Mouse (Mus musculus): ENCODE results near the gene Rgs19. TPM values are rescaled to one million over a fixed set of nuclear protein-coding genes. Genes with fewer than 3 reads are reported as not detected.

The Rgs19 gene
- polyA plus RNA-seq, 1 experiment from 2014 or later: 61.7 TPM

DNA sequence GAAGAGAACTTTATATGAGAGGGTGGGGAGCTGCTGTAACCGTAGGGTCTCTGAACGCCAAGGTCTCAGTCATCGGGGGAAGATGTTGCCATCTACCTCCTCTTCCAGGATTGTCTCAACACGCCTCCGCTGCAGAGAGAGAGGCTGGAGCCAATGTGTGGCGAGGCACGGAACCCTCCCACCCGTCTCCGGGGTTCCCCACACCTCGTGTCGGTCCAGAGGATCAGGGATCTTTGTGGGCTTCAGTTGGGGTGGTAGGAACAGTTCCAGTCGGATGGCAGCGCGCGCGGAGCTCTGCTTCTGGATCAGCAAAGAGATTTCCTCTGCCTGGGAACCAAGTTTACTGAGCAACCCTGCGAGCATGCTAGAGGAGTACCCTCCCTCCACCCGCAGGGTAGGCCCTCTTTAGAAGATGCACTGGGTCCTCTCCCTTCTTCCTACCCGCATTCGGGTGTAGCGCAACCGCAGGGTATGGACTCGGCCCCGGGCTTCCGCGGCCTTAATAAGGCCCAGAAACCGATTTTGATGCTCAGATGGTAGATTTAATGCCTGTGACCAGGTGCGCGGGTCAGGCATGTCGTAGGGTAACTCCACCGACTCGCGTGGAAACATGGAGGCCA, 3.1 kb upstream of the Rgs19 start:
- ATAC-seq (replicated peaks; ENCODE audit: low FRiP score): no peak
- Histone ChIP-seq H3K9me3 (replicated peaks) (no peaks in the 10 kb centered on the region), H3K27me3 (no peaks in the 10 kb centered on the region; the same call in 1 of the 2 replicates), H3K4me1 (peaks cover 21% of the 10 kb centered on the region), H3K9ac (no peak overlapping the region), H3K4me3 (replicated peaks) (no peak overlapping the region), H3K27ac (no peak overlapping the region), H3K36me3 (no peaks in the 10 kb centered on the region), H3K4me2 (no peak overlapping the region)
- 75% methylated on average over 33 of the region's 33 CpGs for WGBS

DNA sequence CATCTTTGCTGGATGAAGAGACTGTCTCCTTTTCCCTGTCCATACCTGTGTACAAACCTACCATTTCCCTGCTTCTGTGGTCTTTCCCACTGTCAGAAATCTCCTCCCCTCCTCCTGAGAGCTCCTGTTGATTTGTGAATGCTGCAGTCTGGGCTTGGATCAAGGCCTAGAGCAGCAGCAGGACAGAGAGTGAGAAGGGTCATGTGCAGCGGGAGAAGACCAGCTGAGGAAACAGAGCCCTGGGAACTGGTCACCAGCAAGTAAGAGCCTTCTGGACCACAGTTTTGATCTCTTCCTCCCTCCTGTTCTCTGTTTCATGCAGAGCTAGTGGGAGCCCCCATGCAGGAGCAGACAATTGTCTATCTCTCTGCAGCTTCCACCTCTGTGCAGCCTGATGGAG, 2.0 kb upstream of the Rgs19 start:
- Histone ChIP-seq H3K9me3 (replicated peaks) (no peaks in the 10 kb centered on the region), H3K27me3 (no peaks in the 10 kb centered on the region; the same call in 1 of the 2 replicates), H3K36me3 (no peaks in the 10 kb centered on the region), H3K4me3 (replicated peaks) (no peak overlapping the region), H3K4me2 (no peak overlapping the region), H3K27ac (no peak overlapping the region), H3K4me1 (peaks cover 22% of the 10 kb centered on the region), H3K9ac (no peak overlapping the region)
- ATAC-seq (replicated peaks; ENCODE audit: low FRiP score): no peak
- WGBS: 65% methylated on average over 1 of the region's 1 CpGs

DNA sequence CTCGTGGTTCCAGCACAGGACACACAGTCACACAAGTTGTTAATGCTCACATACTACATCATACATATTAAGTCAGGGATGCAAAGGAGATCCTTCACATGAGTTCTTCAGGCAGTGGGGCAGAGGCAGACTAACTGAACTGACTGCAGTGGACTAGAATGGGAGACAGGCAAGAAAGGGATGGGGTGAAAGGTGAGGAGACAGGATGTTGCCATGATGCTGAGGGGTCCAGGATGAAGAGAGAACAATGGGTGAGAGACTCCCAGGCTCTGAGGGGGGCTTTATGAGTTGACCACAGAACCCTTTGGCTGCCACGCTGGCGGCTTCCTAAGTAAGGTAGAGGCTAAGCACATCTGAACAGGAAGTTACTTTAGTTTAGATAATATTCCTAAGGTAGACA, 804 bp upstream of the Rgs19 start:
- no peaks in the 10 kb centered on the region for H3K9me3 ChIP-seq (replicated peaks)
- no peaks in the 10 kb centered on the region; the same call in 1 of the 2 replicates for H3K27me3 ChIP-seq
- H3K4me3 ChIP-seq (replicated peaks): no peak overlapping the region
- peaks cover 22% of the 10 kb centered on the region for H3K4me1 ChIP-seq
- ATAC-seq (replicated peaks; ENCODE audit: low FRiP score): no peak
- H3K4me2 ChIP-seq: peak overlapping the region; percentile 93
- no peak overlapping the region for H3K27ac ChIP-seq
- H3K36me3 ChIP-seq: peaks cover 9% of the 10 kb centered on the region
- WGBS: 86% methylated on average over 3 of the region's 3 CpGs
- H3K9ac ChIP-seq: no peak overlapping the region

DNA sequence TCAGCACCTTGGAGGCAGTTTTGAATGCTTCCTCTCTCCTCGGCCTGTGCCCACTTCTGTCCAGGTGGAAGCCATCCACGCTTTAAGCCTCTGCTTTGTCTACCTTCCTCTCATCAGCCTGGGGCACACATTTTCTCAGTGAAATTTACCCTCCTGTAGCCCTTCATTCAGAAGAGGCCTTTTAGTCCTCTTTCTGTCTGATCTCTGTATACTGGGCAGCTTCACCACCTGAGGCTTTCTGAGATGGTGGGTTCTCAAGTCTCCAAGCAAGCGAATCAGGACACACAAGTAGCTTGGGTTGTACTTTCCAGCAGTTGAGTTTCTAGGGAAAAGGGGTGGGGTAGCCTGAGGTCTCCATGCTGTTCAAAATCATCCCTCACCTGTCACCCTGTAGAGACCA, 1.5 kb downstream of the Rgs19 start:
- 0 out of 2 replicates have a peak overlapping the region, but pooled peaks have one; percentile 78 for H3K4me3 ChIP-seq (replicated peaks)
- H3K27ac ChIP-seq: no peak overlapping the region
- H3K9me3 ChIP-seq (replicated peaks): no peaks in the 10 kb centered on the region
- H3K4me2 ChIP-seq: peak overlapping the region; percentile 93
- peaks cover 22% of the 10 kb centered on the region for H3K4me1 ChIP-seq
- peaks cover 31% of the 10 kb centered on the region for H3K36me3 ChIP-seq
- no peak for ATAC-seq (replicated peaks; ENCODE audit: low FRiP score)
- no peaks in the 10 kb centered on the region; the same call in 1 of the 2 replicates for H3K27me3 ChIP-seq
- 87% methylated on average over 3 of the region's 3 CpGs for WGBS
- H3K9ac ChIP-seq: no peak overlapping the region

DNA sequence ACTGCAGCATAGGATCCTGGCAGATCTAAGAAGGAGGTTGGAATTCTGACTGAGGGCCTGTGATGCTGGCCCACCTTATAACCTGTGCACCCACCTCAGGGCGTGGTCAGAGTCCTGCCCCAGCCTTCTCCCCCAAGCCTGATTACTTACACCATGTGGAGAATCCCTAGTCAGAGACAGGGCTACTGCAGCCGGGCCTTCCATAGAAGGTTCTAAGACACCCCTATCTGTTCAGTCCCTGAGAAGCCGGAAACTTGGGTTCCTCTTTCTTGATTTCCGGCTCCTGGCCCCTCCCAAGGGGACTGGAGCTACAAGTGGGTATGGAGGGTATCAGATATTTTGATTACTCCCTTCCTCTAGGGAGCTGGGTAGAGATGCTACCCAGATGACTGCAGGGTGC, 2.2 kb downstream of the Rgs19 start:
- ATAC-seq (replicated peaks; ENCODE audit: low FRiP score): no peak
- no peaks in the 10 kb centered on the region; the same call in 1 of the 2 replicates for H3K27me3 ChIP-seq
- no peaks in the 10 kb centered on the region for H3K9me3 ChIP-seq (replicated peaks)
- H3K27ac ChIP-seq: no peak overlapping the region
- H3K36me3 ChIP-seq: peaks cover 39% of the 10 kb centered on the region
- 0 out of 2 replicates have a peak overlapping the region, but pooled peaks have one; percentile 14 for H3K4me2 ChIP-seq
- H3K4me1 ChIP-seq: peaks cover 22% of the 10 kb centered on the region
- WGBS: 89% methylated on average over 4 of the region's 4 CpGs
- no peak overlapping the region for H3K4me3 ChIP-seq (replicated peaks)
- H3K9ac ChIP-seq: no peak overlapping the region

DNA sequence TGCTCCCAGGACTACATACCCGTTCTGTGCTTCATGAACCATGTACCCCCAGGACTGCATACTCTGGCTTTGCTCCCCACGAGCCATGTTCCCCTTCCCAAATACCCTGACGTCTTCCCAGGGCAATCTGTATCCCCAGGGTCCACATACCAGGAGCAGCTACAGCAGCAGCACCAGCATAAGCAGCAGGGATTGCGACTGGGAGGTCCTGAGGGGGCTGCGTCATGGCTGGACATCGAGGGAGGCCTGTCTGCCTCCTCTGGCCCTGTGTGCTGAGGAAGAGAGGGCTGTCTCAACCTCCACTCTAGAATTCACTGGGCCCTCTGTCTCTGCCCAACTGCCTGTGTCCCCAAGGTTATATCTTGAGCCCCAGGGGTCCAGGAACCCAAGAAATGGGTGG, 2.7 kb downstream of the Rgs19 start:
- H3K9ac ChIP-seq: no peak overlapping the region

DNA sequence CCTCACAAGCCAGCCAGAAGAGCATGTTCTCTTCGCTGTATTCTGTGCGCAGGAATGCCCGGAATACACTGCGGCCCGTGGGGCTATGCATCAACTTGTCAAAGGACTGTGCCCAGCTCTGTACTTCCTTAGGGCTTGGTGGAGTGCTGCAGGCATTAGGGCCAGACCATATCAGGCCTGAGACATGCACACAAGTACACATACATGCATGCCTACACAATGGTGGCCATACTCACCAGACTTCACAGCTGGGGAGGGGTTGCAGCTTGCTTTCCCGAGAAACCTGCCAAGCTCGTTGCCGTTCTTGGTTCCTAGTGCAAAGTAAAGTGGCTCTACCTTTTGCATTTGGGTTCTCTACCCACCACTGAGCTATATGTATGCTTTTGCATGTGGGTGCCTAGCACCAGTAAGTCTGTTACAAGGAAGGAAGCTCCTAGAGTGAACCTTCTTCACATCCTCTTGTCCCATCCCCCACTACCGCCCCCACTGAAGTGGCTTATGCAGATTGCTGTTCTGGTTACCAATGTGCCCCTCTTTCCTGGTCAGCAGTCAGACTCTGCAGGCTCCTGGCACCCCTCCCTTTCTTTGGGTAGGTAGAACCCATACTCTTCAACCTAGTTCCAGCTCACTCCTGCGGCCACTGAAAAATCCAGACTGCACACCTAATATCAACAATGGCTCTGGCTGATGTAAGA, 4.2 kb downstream of the Rgs19 start:
- H3K27ac ChIP-seq: no peak overlapping the region
- no peaks in the 10 kb centered on the region for H3K9me3 ChIP-seq (replicated peaks)
- 88% methylated on average over 10 of the region's 10 CpGs for WGBS
- no peaks in the 10 kb centered on the region for H3K27me3 ChIP-seq
- H3K4me2 ChIP-seq: no peak overlapping the region
- no peak overlapping the region for H3K9ac ChIP-seq
- peaks cover 46% of the 10 kb centered on the region for H3K36me3 ChIP-seq
- no peak overlapping the region for H3K4me3 ChIP-seq (replicated peaks)
- no peak for ATAC-seq (replicated peaks; ENCODE audit: low FRiP score)
- peaks cover 20% of the 10 kb centered on the region for H3K4me1 ChIP-seq

More for the DNA sequence above, 2.7 kb downstream of the Rgs19 start:
- Histone ChIP-seq H3K4me1 (peaks cover 22% of the 10 kb centered on the region), H3K27ac (no peak overlapping the region), H3K36me3 (peaks cover 44% of the 10 kb centered on the region), H3K4me2 (0 out of 2 replicates have a peak overlapping the region, but pooled peaks have one; percentile 14), H3K27me3 (no peaks in the 10 kb centered on the region; the same call in 1 of the 2 replicates), H3K4me3 (replicated peaks) (no peak overlapping the region), H3K9me3 (replicated peaks) (no peaks in the 10 kb centered on the region)
- WGBS: 91% methylated on average over 6 of the region's 6 CpGs
- ATAC-seq (replicated peaks; ENCODE audit: low FRiP score): no peak

DNA sequence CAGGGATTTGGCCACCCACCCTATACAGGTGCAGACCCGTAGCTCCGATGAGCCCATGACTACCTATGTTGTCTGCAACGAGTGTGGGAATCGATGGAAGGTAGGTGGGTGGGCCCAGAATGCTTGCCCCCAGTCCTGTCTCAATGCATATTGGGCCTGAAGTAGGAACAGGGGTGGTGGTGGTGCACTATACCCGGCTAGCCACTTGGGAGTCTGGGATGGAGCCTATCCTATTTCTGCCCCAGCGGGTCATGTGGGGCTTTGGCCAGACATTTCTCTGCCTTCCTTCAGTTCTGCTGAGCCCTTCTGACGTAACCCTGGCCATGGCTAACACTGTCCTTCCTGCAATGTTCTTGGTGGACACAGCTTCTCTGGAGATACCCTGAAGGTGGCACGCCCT, 6.2 kb downstream of the Rgs19 start:
- Histone ChIP-seq H3K9ac (no peak overlapping the region), H3K27ac (no peak overlapping the region), H3K4me1 (peaks cover 6% of the 10 kb centered on the region), H3K36me3 (peaks cover 46% of the 10 kb centered on the region), H3K4me3 (replicated peaks) (no peak overlapping the region), H3K27me3 (no peaks in the 10 kb centered on the region), H3K9me3 (replicated peaks) (no peaks in the 10 kb centered on the region), H3K4me2 (no peak overlapping the region)
- ATAC-seq (replicated peaks; ENCODE audit: low FRiP score): no peak
- 92% methylated on average over 8 of the region's 8 CpGs for WGBS

DNA sequence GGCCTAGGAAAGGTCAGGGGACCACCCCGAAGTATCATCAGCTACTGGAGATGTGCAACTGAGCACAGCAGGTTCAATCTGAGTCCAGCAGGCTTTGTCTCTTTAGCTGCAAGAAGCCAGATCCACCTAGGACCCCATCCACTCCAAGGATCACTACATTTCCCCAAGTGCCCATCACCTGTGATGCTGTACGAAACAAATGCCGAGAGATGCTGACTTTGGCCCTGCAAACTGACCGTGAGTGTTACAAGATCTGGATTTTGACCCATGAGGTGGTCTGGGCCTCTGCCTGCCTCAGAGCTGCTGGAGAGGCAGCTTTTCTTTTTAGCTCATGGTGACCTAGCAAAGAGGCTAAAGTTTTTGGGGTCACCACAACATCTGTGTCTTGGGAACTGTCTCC, 8.1 kb downstream of the Rgs19 start:
- WGBS: 94% methylated on average over 4 of the region's 4 CpGs
- ATAC-seq (replicated peaks; ENCODE audit: low FRiP score): no peak
- no peak overlapping the region for H3K4me3 ChIP-seq (replicated peaks)
- H3K36me3 ChIP-seq: peaks cover 46% of the 10 kb centered on the region
- no peak overlapping the region for H3K27ac ChIP-seq
- no peaks in the 10 kb centered on the region for H3K9me3 ChIP-seq (replicated peaks)
- no peak overlapping the region for H3K9ac ChIP-seq
- no peak overlapping the region for H3K4me2 ChIP-seq
- peaks cover 8% of the 10 kb centered on the region for H3K4me1 ChIP-seq
- no peaks in the 10 kb centered on the region for H3K27me3 ChIP-seq

DNA sequence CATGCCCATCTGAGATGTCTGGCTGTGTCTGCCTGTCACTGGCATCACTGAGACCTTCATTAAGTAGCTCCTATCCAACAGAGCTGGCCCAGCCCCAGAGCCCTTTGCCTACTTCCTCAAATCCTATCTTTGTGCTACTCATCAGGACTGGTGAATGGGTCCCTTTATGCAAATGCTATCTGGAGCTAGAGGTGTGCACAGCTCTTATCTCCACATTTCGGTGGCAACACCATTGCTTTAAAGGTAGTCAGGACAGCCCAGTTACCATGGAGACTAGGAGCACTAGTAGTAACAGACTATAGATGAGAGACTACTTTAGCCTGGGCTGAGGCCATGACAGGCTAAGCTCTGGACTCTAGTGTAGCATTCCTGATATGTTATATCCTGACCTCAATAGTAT, 9.1 kb downstream of the Rgs19 start:
- H3K9me3 ChIP-seq (replicated peaks): no peaks in the 10 kb centered on the region
- no peak overlapping the region for H3K4me2 ChIP-seq
- no peak overlapping the region for H3K9ac ChIP-seq
- H3K4me3 ChIP-seq (replicated peaks): no peak overlapping the region
- H3K27ac ChIP-seq: no peak overlapping the region
- no peak for ATAC-seq (replicated peaks; ENCODE audit: low FRiP score)
- peaks cover 11% of the 10 kb centered on the region for H3K4me1 ChIP-seq
- peaks cover 38% of the 10 kb centered on the region for H3K36me3 ChIP-seq
- H3K27me3 ChIP-seq: no peaks in the 10 kb centered on the region
- 89% methylated on average over 1 of the region's 1 CpGs for WGBS

DNA sequence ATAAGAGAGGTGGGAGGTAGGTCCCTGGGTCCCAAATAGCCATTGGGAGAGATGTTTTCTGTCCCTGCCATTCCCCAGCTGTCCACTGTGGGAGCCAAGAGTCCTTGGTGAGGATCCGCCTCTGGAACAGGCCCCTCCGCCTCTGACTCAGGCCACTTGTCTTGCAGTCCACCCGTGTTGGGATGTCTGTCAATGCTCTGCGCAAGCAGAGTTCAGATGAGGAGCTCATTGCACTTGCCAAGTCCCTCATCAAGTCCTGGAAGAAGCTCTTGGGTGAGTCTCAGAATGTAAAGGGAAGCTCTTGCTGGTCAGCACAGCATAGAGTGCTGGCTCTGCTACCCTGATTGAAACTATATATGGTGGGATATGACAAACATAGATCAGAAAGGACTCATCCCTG, 10.4 kb downstream of the Rgs19 start:
- no peak overlapping the region for H3K4me3 ChIP-seq (replicated peaks)
- H3K4me1 ChIP-seq: peaks cover 16% of the 10 kb centered on the region
- no peak for ATAC-seq (replicated peaks; ENCODE audit: low FRiP score)
- no peak overlapping the region for H3K27ac ChIP-seq
- peaks cover 25% of the 10 kb centered on the region for H3K36me3 ChIP-seq
- H3K4me2 ChIP-seq: no peak overlapping the region
- WGBS: 64% methylated on average over 4 of the region's 4 CpGs
- H3K9ac ChIP-seq: no peak overlapping the region
- no peaks in the 10 kb centered on the region for H3K27me3 ChIP-seq
- no peaks in the 10 kb centered on the region for H3K9me3 ChIP-seq (replicated peaks)

DNA sequence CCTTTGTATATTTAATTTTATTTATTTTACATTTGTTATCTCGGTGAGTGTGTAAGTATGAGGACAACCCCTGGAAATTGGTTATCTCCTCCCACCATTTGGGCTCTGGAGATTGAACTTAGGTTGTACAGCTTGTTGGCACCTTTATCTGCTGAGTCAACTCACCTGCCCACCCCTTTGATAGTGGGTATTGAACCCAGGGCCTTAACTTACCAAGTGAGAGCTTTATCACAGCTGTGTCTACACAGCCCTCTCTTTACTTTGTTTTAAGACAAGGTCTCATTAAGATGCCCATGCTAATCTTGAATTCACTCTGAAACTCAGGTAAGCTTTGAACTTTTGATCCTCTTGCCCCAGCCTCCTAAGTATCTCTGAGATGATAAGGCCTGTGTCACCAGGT, 11.8 kb downstream of the Rgs19 start:
- peaks cover 16% of the 10 kb centered on the region for H3K4me1 ChIP-seq
- WGBS: 93% methylated on average over 1 of the region's 1 CpGs
- peaks cover 11% of the 10 kb centered on the region for H3K36me3 ChIP-seq
- H3K9ac ChIP-seq: no peak overlapping the region
- H3K27me3 ChIP-seq: no peaks in the 10 kb centered on the region
- H3K4me2 ChIP-seq: no peak overlapping the region
- H3K27ac ChIP-seq: no peak overlapping the region
- no peak overlapping the region for H3K4me3 ChIP-seq (replicated peaks)
- no peak for ATAC-seq (replicated peaks; ENCODE audit: low FRiP score)
- H3K9me3 ChIP-seq (replicated peaks): no peaks in the 10 kb centered on the region
